Mouse (Mus musculus) erythroblast, embryonic 14.5 days (primary cell): ENCODE data around the gene Fto. TPM values are rescaled to one million over a fixed set of nuclear protein-coding genes. Genes with fewer than 3 reads are reported as not detected.

ENCODE experiments used
- H3K27me3 ChIP-seq: 2 replicates; pipeline ENCODE4 v1.6.1; 2012; ENCODE audit warnings: inconsistent platforms; ENCODE audit not compliant: control insufficient read depth
- H3K36me3 ChIP-seq: 2 replicates; pipeline ENCODE4 v1.6.1; 2012; ENCODE audit warnings: mild to moderate bottlenecking, inconsistent platforms; ENCODE audit not compliant: control insufficient read depth
- H3K4me1 ChIP-seq: 2 replicates; pipeline ENCODE4 v1.6.1; 2012; ENCODE audit warnings: inconsistent platforms; ENCODE audit not compliant: control insufficient read depth
- H3K4me3 ChIP-seq: replicated peaks from 2 replicates; pipeline ENCODE3; 2012; ENCODE audit warnings: moderate library complexity, mild to moderate bottlenecking, inconsistent platforms
- H3K9me3 ChIP-seq: 2 replicates; pipeline ENCODE4 v1.6.1; 2012; ENCODE audit warnings: low read length, inconsistent platforms, mixed read lengths; ENCODE audit not compliant: control insufficient read depth
- GATA1 ChIP-seq: IDR thresholded peaks from 2 replicates; pipeline ENCODE4 v1.6.1; 2012; ENCODE audit warnings: low read length, inconsistent platforms, mixed read lengths
- TAL1 ChIP-seq: IDR thresholded peaks from 3 replicates; pipeline ENCODE4 v1.6.1; 2012; ENCODE audit warnings: low read length, inconsistent platforms, mixed read lengths
- polyA plus RNA-seq: library from polyadenylated mRNA; stranded (reverse); fragments of >175 nt; gene quantifications from 2 replicates; pipeline ENCODE4 v1.2.3, GENCODE M21; 2012

Gene Fto
- polyA plus RNA-seq, 1 experiment: 0.33 TPM

- peaks cover 3% of the 10 kb centered on the region for H3K36me3 ChIP-seq
- no peaks in the 10 kb centered on the region; the same call in 1 of the 2 replicates for H3K4me1 ChIP-seq
- TF ChIP-seq TAL1: no peak
- TF ChIP-seq GATA1: no peak
These were observed 111.3 kb downstream of the Fto start for GRCm38 (mm10) chr8:91424491-91425074.

GRCm38 (mm10) chr8:91425251-91425866 is 112.0 kb downstream of the Fto start:
- H3K27me3 ChIP-seq: no peaks in the 10 kb centered on the region
- TF ChIP-seq TAL1 (no peak), GATA1 (no peak)
- H3K4me1 ChIP-seq: no peaks in the 10 kb centered on the region; the same call in 1 of the 2 replicates
- H3K9me3 ChIP-seq: no peaks in the 10 kb centered on the region
- peaks cover 3% of the 10 kb centered on the region for H3K36me3 ChIP-seq
- H3K4me3 ChIP-seq: no peak overlapping the region

More at GRCm38 (mm10) chr8:91424491-91425074, 111.3 kb downstream of the Fto start:
- no peaks in the 10 kb centered on the region for H3K9me3 ChIP-seq
- no peak overlapping the region for H3K4me3 ChIP-seq
- no peaks in the 10 kb centered on the region for H3K27me3 ChIP-seq

- Histone ChIP-seq H3K36me3 (peaks cover 3% of the 10 kb centered on the region), H3K4me3 (no peak overlapping the region), H3K27me3 (no peaks in the 10 kb centered on the region), H3K9me3 (no peaks in the 10 kb centered on the region), H3K4me1 (no peaks in the 10 kb centered on the region; the same call in 1 of the 2 replicates)
- TF ChIP-seq GATA1: no peak
- TF ChIP-seq TAL1: no peak
These were observed 113.2 kb downstream of the Fto start for GRCm38 (mm10) chr8:91426496-91426895.

GRCm38 (mm10) chr8:91430333-91430940 is 117.1 kb downstream of the Fto start:
- H3K27me3 ChIP-seq: no peaks in the 10 kb centered on the region

GRCm38 (mm10) chr8:91436036-91436435 is 122.7 kb downstream of the Fto start:
- Histone ChIP-seq H3K36me3 (no peaks in the 10 kb centered on the region), H3K4me3 (no peak overlapping the region), H3K4me1 (no peaks in the 10 kb centered on the region), H3K9me3 (no peaks in the 10 kb centered on the region), H3K27me3 (no peaks in the 10 kb centered on the region)
- TF ChIP-seq GATA1 (no peak), TAL1 (no peak)

More at GRCm38 (mm10) chr8:91430333-91430940, 117.1 kb downstream of the Fto start:
- peaks cover 3% of the 10 kb centered on the region for H3K36me3 ChIP-seq
- H3K4me3 ChIP-seq: no peak overlapping the region
- no peaks in the 10 kb centered on the region for H3K9me3 ChIP-seq
- H3K4me1 ChIP-seq: no peaks in the 10 kb centered on the region
- no peak for TF ChIP-seq TAL1
- no peak for TF ChIP-seq GATA1

- no peak for TF ChIP-seq GATA1
- no peak for TF ChIP-seq TAL1
- Histone ChIP-seq H3K36me3 (peaks cover 4% of the 10 kb centered on the region), H3K9me3 (no peaks in the 10 kb centered on the region), H3K27me3 (no peaks in the 10 kb centered on the region), H3K4me1 (no peaks in the 10 kb centered on the region), H3K4me3 (no peak overlapping the region)
These were observed 130.6 kb downstream of the Fto start for GRCm38 (mm10) chr8:91443911-91444310.

GRCm38 (mm10) chr8:91444636-91445410 is 131.5 kb downstream of the Fto start:
- Histone ChIP-seq H3K4me1 (no peaks in the 10 kb centered on the region), H3K4me3 (no peak overlapping the region), H3K36me3 (peaks cover 4% of the 10 kb centered on the region), H3K27me3 (no peaks in the 10 kb centered on the region), H3K9me3 (no peaks in the 10 kb centered on the region)
- TF ChIP-seq TAL1 (no peak), GATA1 (no peak)

- Histone ChIP-seq H3K4me3 (no peak overlapping the region), H3K4me1 (no peaks in the 10 kb centered on the region), H3K27me3 (no peaks in the 10 kb centered on the region), H3K36me3 (peaks cover 4% of the 10 kb centered on the region), H3K9me3 (no peaks in the 10 kb centered on the region)
- no peak for TF ChIP-seq GATA1
- TF ChIP-seq TAL1: no peak
These were observed 132.2 kb downstream of the Fto start for GRCm38 (mm10) chr8:91445516-91445915.

- Histone ChIP-seq H3K36me3 (peaks cover 4% of the 10 kb centered on the region), H3K4me1 (no peaks in the 10 kb centered on the region), H3K27me3 (no peaks in the 10 kb centered on the region), H3K4me3 (no peak overlapping the region), H3K9me3 (no peaks in the 10 kb centered on the region)
- TF ChIP-seq GATA1 (no peak), TAL1 (no peak)
These were observed 132.7 kb downstream of the Fto start for GRCm38 (mm10) chr8:91446008-91446407.
